Comparison of ENCODE assay signal across 8 mouse cellular contexts in genomic region chr11:68902367-68902766, GRCm38 (mm10). TPM values are rescaled to one million over a fixed set of nuclear protein-coding genes. Genes with fewer than 3 reads are reported as not detected.
DNase-seq lines count a peak whose midpoint lies in the region; ATAC-seq and TF ChIP-seq lines count a peak whose summit lies in the region.

No protein-coding gene starts in this region.

- no peak for TF ChIP-seq CTCF in layer of hippocampus, adult 2 months (conservative IDR thresholded peaks at IDR 0.05)

- no peaks in the 10 kb centered on the region for H3K27me3 ChIP-seq in embryonic facial prominence, embryonic 11.5 days (ENCODE audit: control insufficient read depth, insufficient read depth, low read length)
- no peaks in the 10 kb centered on the region for H3K27me3 ChIP-seq in intestine, embryonic 15.5 days (replicated peaks)
- H3K27me3 ChIP-seq in neural tube, embryonic 12.5 days (replicated peaks) = no peaks in the 10 kb centered on the region

- ATAC-seq in embryonic facial prominence, embryonic 11.5 days (replicated peaks; ENCODE audit: insufficient number of reproducible peaks, low FRiP score, low TSS enrichment, low read depth) = no peak
- no peak for ATAC-seq in intestine, embryonic 15.5 days
- no peak for ATAC-seq in neural tube, embryonic 12.5 days (ENCODE audit: low FRiP score, low read depth)

- peaks cover 12% of the 10 kb centered on the region for H3K36me3 ChIP-seq in embryonic facial prominence, embryonic 11.5 days (replicated peaks; ENCODE audit: control insufficient read depth, insufficient read depth, low read depth, low read length)
- H3K36me3 ChIP-seq in intestine, embryonic 15.5 days = peaks cover 23% of the 10 kb centered on the region
- H3K36me3 ChIP-seq in neural tube, embryonic 12.5 days = peaks cover 46% of the 10 kb centered on the region

- peak overlapping the region; percentile 79 for H3K4me3 ChIP-seq in layer of hippocampus, adult 2 months
- H3K4me3 ChIP-seq in embryonic facial prominence, embryonic 11.5 days (ENCODE audit: low read depth, low read length) = peak overlapping the region; percentile 84
- H3K4me3 ChIP-seq in intestine, embryonic 15.5 days (replicated peaks) = peak overlapping the region; percentile 69
- H3K4me3 ChIP-seq in neural tube, embryonic 12.5 days = peak overlapping the region; percentile 92

- no peaks in the 10 kb centered on the region for H3K9me3 ChIP-seq in embryonic facial prominence, embryonic 11.5 days (replicated peaks; ENCODE audit: control insufficient read depth, low read length)
- H3K9me3 ChIP-seq in intestine, embryonic 15.5 days = no peaks in the 10 kb centered on the region
- H3K9me3 ChIP-seq in neural tube, embryonic 12.5 days = no peaks in the 10 kb centered on the region

- DNase-seq in layer of hippocampus, adult 2 months (ENCODE audit: low spot score in 2 of 2) = no peak
- no peak for DNase-seq in layer of hippocampus, adult 9-10 months (ENCODE audit: low spot score)
- no peak for DNase-seq in embryonic facial prominence, embryonic 11.5 days (ENCODE audit: low spot score)
- DNase-seq in left cerebral cortex, postnatal 36 days (ENCODE audit: low spot score in 2 of 2) = no peak
- no peak for DNase-seq in MN1 (ENCODE audit: low spot score)
- no peak for DNase-seq in embryo, embryonic 11 days

- intact Hi-C loops in left cerebral cortex, postnatal 36 days (cut with DNase I) = loop anchor here (5.0 kb wide), 2 partner anchors 35 to 65 kb away; partner anchors contain the start of gene Slc25a35

- 5% methylated on average over 11 of the region's 11 CpGs for WGBS in embryonic facial prominence, embryonic 11.5 days
- WGBS in intestine, embryonic 15.5 days = 3% methylated on average over 11 of the region's 11 CpGs
- WGBS in neural tube, embryonic 12.5 days = 1% methylated on average over 11 of the region's 11 CpGs

- no peaks in the 10 kb centered on the region for H3K4me1 ChIP-seq in embryonic facial prominence, embryonic 11.5 days (ENCODE audit: control insufficient read depth, insufficient read depth, low read length)
- peaks cover 6% of the 10 kb centered on the region; the same call in 1 of the 2 replicates for H3K4me1 ChIP-seq in intestine, embryonic 15.5 days (replicated peaks)
- H3K4me1 ChIP-seq in neural tube, embryonic 12.5 days = peaks cover 8% of the 10 kb centered on the region

- peak overlapping the region; percentile 97; the same call in 1 of the 2 replicates for H3K27ac ChIP-seq in layer of hippocampus, adult 2 months
- no peak overlapping the region for H3K27ac ChIP-seq in embryonic facial prominence, embryonic 11.5 days (replicated peaks; ENCODE audit: low read depth, low read length)
- no peak overlapping the region for H3K27ac ChIP-seq in intestine, embryonic 15.5 days
- H3K27ac ChIP-seq in neural tube, embryonic 12.5 days = no peak overlapping the region

- H3K4me2 ChIP-seq in embryonic facial prominence, embryonic 11.5 days (ENCODE audit: low read depth, low read length) = peak overlapping the region; percentile 73
- H3K4me2 ChIP-seq in intestine, embryonic 15.5 days (replicated peaks) = peak overlapping the region; percentile 64
- H3K4me2 ChIP-seq in neural tube, embryonic 12.5 days (replicated peaks) = peak overlapping the region; percentile 81

- peak overlapping the region; percentile 97 for H3K9ac ChIP-seq in embryonic facial prominence, embryonic 11.5 days (replicated peaks; ENCODE audit: low read length)
- H3K9ac ChIP-seq in intestine, embryonic 15.5 days = peak overlapping the region; percentile 92
- H3K9ac ChIP-seq in neural tube, embryonic 12.5 days = peak overlapping the region; percentile 92

RNA-seq across cellular contexts. Expression of gene Rpl26, which starts 1.0 kb away (rescaled TPM):
- total RNA-seq in layer of hippocampus, adult 2 months (2021) = 100 to 1,000 TPM; 766 to 781 TPM
- 978 and 1,011 TPM in 2 replicates for polyA plus RNA-seq in embryonic facial prominence, embryonic 11.5 days (2014; fragmentation: Nextera tagmentation; extraction: Ambion mirVana)
- 1,017 and 1,034 TPM in 2 replicates for polyA plus RNA-seq in intestine, embryonic 15.5 days (2015; fragmentation: Nextera tagmentation; extraction: Ambion mirVana)
- 732 and 743 TPM in 2 replicates for polyA plus RNA-seq in neural tube, embryonic 12.5 days (2016; fragmentation: Nextera tagmentation; extraction: Ambion mirVana)
- total RNA-seq in left cerebral cortex, postnatal 36 days (2021) = 100 to 1,000 TPM; 695 to 749 TPM

RNA-seq across cellular contexts. Expression of gene Rnf222, which starts 14.0 kb away (rescaled TPM):
- total RNA-seq in layer of hippocampus, adult 2 months (2021) = not detected
- polyA plus RNA-seq in embryonic facial prominence, embryonic 11.5 days (2014; fragmentation: Nextera tagmentation; extraction: Ambion mirVana) = 0.11 TPM in 1 of 2 replicates, not detected in the other
- 0.06 and 0.10 TPM in 2 replicates for polyA plus RNA-seq in intestine, embryonic 15.5 days (2015; fragmentation: Nextera tagmentation; extraction: Ambion mirVana)
- 0.05 TPM in 1 of 2 replicates, not detected in the other for polyA plus RNA-seq in neural tube, embryonic 12.5 days (2016; fragmentation: Nextera tagmentation; extraction: Ambion mirVana)
- not detected for total RNA-seq in left cerebral cortex, postnatal 36 days (2021)

RNA-seq across cellular contexts. Expression of gene Odf4, which starts 24.5 kb away (rescaled TPM):
- not detected for total RNA-seq in layer of hippocampus, adult 2 months (2021)
- polyA plus RNA-seq in embryonic facial prominence, embryonic 11.5 days (2014; fragmentation: Nextera tagmentation; extraction: Ambion mirVana) = not detected in 2 replicates
- polyA plus RNA-seq in intestine, embryonic 15.5 days (2015; fragmentation: Nextera tagmentation; extraction: Ambion mirVana) = not detected in 2 replicates
- not detected in 2 replicates for polyA plus RNA-seq in neural tube, embryonic 12.5 days (2016; fragmentation: Nextera tagmentation; extraction: Ambion mirVana)
- under 1 TPM; 0.47 to 0.70 TPM for total RNA-seq in left cerebral cortex, postnatal 36 days (2021)

RNA-seq across cellular contexts. Expression of gene Ndel1, which starts 30.7 kb away (rescaled TPM):
- total RNA-seq in layer of hippocampus, adult 2 months (2021) = 10 to 100 TPM; 81.1 to 96.3 TPM
- polyA plus RNA-seq in embryonic facial prominence, embryonic 11.5 days (2014; fragmentation: Nextera tagmentation; extraction: Ambion mirVana) = 53.2 and 54.4 TPM in 2 replicates
- polyA plus RNA-seq in intestine, embryonic 15.5 days (2015; fragmentation: Nextera tagmentation; extraction: Ambion mirVana) = 69.1 and 69.5 TPM in 2 replicates
- 80.4 and 81.5 TPM in 2 replicates for polyA plus RNA-seq in neural tube, embryonic 12.5 days (2016; fragmentation: Nextera tagmentation; extraction: Ambion mirVana)
- 100 to 1,000 TPM; 104 to 106 TPM for total RNA-seq in left cerebral cortex, postnatal 36 days (2021)

RNA-seq across cellular contexts. Expression of gene Arhgef15, which starts 54.9 kb away (rescaled TPM):
- total RNA-seq in layer of hippocampus, adult 2 months (2021) = 1 to 10 TPM; 9.5 to 9.7 TPM
- 4.4 and 4.5 TPM in 2 replicates for polyA plus RNA-seq in embryonic facial prominence, embryonic 11.5 days (2014; fragmentation: Nextera tagmentation; extraction: Ambion mirVana)
- 8.1 and 8.6 TPM in 2 replicates for polyA plus RNA-seq in intestine, embryonic 15.5 days (2015; fragmentation: Nextera tagmentation; extraction: Ambion mirVana)
- 8.9 and 10.5 TPM in 2 replicates for polyA plus RNA-seq in neural tube, embryonic 12.5 days (2016; fragmentation: Nextera tagmentation; extraction: Ambion mirVana)
- 10 to 100 TPM; 16.5 to 26.9 TPM for total RNA-seq in left cerebral cortex, postnatal 36 days (2021)
